In the genomic region with DNA sequence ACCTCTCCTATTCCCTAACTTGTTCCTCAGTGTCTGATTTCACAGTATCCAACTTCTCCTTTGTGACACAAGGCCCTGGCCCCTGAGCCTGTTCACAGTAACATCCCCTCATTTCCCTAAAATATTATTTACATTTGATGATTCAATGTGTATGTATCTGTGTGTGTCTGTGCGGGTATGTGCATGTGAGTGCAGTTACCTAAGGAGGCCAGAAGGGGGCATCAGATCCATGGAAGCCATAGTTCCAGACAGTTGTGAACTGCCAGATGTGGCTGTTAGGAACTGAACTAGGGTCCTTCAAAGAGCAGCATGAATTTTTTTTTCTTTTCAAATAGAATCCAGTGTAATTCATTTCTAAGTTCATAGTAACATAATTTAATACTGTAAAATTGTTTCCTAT, we compare ENCODE assay signal across 1 mouse cellular context.
TF ChIP-seq lines count a peak whose summit lies in the region.

No protein-coding gene starts in this region.

TF ChIP-seq in CH12.LX, 34 proteins besides CTCF, POLR2A, EP300 and RAD21:
- TF ChIP-seq GABPA (IDR thresholded peaks at IDR 0.05; ENCODE audit: insufficient replicate concordance, low read depth, low read length) (no peak), USF1 (IDR thresholded peaks at IDR 0.05; ENCODE audit: low read depth, low read length) (no peak), MAFK (IDR thresholded peaks at IDR 0.05; ENCODE audit: insufficient replicate concordance, low read length) (no peak), JUN (IDR thresholded peaks at IDR 0.05; ENCODE audit: insufficient read depth, low read depth, low read length) (no peak), ZMIZ1 (IDR thresholded peaks at IDR 0.05; ENCODE audit: low read depth, low read length) (no peak), USF2 (conservative IDR thresholded peaks at IDR 0.05; ENCODE audit: low read depth, low read length) (no peak), TCF12 (IDR thresholded peaks at IDR 0.05; ENCODE audit: low read depth, low read length) (no peak), POLR2AphosphoS2 (IDR thresholded peaks at IDR 0.05; ENCODE audit: low read depth, low read length) (no peak), ETS1 (conservative IDR thresholded peaks at IDR 0.05; ENCODE audit: low read depth, low read length) (no peak), MAX (IDR thresholded peaks at IDR 0.05; ENCODE audit: low read length) (no peak)
